Mouse (Mus musculus): ENCODE data around the gene Creb3l1.

Gene Creb3l1

GRCm38 (mm10) chr2:92034273-92034672, 10.0 kb upstream of the Creb3l1 start:
- DNase-seq (ENCODE audit: low spot score in 2 of 2), result no peak

DNA sequence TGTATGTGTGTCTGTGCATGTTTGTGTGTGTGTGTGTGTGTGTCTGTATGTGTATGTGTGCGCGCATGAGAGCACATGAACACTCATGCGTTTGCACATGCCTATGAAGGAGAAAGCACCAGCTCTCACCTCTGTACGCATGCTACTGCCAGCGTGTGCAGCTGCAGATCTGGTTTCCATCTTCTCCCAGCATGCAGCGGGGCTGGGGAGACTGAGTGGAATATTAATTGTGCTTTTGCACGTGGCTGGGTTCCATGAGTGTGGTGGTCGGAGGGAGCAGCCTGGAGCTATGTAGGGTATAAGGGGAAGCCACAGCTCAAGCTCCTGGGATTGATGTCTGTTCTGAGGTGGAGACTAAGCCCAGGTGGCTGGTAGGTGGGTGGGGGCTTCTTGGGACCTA, 6.3 kb upstream of the Creb3l1 start:
- no peak for DNase-seq (ENCODE audit: low spot score in 2 of 2)

DNA sequence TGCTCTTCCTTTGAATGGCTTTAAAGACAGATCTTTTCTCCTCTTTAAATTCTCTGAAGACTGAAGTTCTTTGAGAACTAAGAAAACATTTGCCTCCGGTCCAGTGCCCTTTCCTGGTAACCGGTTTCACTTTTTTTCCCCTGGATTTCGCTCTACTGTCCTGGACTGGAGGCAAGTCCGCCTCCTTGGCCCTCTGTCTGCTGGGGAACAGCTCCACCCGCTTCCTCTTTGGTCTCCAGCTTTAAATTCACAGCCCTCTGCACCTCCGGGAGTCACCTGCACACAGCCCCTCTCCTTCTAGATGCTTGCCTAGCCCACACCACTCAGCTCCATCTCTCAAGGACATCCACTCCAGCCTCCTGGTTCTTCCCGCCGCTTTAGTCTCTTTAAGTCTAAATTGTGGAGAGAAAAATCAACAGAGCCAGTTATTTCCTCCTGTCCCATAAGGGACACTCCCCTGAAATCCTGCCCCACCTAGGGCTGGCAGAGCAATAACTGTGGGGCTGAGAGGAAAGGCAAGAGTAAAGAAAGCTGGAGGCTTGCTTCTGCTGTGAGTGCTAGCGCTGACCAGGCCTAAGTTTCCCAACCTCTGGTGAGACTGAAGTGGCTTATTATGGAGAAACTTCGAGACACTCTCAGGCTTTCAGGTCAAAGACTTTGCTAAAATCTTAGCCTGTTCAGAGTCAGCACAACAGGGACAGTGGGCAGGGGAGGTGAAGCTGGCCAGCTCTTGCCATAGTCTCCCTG, 5.3 kb upstream of the Creb3l1 start:
- DNase-seq (ENCODE audit: low spot score in 2 of 2), result no peak

- DNase-seq (ENCODE audit: low spot score in 2 of 2), result no peak
These were observed 3.7 kb upstream of the Creb3l1 start for GRCm38 (mm10) chr2:92027811-92028590.

DNA sequence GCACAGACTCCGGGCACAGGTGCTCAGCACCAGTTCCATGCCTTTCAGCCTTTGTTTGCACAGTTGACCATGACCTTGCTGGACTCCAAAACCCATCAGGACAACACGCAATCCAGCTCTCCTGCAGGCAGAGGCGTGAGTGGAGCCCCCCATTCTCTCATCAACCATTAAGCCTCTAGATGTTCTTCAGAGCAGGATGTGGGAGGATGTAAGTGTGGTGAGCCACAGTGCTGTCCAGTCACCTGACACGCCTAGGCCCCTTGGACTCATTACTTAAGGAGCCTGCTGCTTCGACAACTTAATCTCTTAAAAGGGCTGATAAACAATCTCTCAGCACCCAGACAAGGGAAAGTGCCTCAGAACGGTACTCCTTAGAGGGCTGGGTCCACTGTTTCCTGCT, 1.7 kb upstream of the Creb3l1 start:
- no peak for DNase-seq (ENCODE audit: low spot score in 2 of 2)

DNA sequence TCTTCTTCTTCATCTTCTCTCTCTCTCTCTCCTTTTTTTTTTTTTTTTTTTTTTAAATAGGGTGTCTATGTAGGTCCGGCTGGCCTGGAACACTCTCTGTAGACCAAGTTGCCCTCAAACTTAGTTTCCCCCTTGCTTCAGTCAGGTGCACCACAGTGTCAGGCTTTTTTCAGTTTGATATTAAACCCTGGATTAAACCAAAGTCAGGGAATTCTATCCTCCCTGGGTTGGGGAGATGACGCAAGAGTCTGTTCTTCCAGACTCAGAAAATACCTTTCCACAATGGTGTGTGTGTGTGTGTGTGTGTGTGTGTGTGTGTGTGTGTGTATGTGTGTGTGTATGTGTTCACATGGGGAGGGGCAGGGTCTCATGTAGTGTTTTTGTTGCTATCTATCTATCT, 900 bp upstream of the Creb3l1 start:
- DNase-seq (ENCODE audit: low spot score in 2 of 2), result no peak

GRCm38 (mm10) chr2:92023362-92024273, 684 bp downstream of the Creb3l1 start:
- DNase-seq (ENCODE audit: low spot score in 2 of 2), result no peak

- no peak for DNase-seq (ENCODE audit: low spot score in 2 of 2)
These were observed 3.5 kb downstream of the Creb3l1 start for GRCm38 (mm10) chr2:92020676-92021265.

- no peak for DNase-seq (ENCODE audit: low spot score in 2 of 2)
These were observed 6.9 kb downstream of the Creb3l1 start for GRCm38 (mm10) chr2:92017440-92017839.

DNA sequence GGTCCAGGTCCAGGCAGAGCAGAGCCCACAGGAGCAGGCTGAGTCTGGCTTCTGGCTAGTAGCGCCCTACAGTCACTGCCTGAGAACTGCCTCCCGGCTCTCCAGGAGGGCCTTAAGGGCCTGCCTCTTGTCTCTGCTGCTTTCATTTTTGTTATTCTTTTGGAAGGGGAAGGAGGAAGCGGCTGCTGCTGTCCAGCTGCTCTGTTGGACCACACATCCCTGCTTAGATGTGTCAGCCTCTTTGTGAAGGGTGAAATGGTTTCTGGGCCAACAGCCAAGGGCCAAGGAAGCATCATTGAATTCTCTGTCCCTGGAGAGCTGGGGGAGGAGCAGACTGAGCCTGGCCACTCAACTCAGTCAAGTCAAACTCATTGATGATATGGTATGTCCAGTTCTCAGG, 7.3 kb downstream of the Creb3l1 start:
- no peak for DNase-seq (ENCODE audit: low spot score in 2 of 2)

- no peak for DNase-seq (ENCODE audit: low spot score in 2 of 2)
These were observed 9.4 kb downstream of the Creb3l1 start for GRCm38 (mm10) chr2:92014891-92015290.

GRCm38 (mm10) chr2:92014248-92014647, 10.1 kb downstream of the Creb3l1 start:
- DNase-seq (ENCODE audit: low spot score in 2 of 2), result no peak

GRCm38 (mm10) chr2:92012768-92013445, 11.4 kb downstream of the Creb3l1 start:
- no peak for DNase-seq (ENCODE audit: low spot score in 2 of 2)

- DNase-seq (ENCODE audit: low spot score in 2 of 2), result no peak
These were observed 12.6 kb downstream of the Creb3l1 start for GRCm38 (mm10) chr2:92011424-92012353.

DNA sequence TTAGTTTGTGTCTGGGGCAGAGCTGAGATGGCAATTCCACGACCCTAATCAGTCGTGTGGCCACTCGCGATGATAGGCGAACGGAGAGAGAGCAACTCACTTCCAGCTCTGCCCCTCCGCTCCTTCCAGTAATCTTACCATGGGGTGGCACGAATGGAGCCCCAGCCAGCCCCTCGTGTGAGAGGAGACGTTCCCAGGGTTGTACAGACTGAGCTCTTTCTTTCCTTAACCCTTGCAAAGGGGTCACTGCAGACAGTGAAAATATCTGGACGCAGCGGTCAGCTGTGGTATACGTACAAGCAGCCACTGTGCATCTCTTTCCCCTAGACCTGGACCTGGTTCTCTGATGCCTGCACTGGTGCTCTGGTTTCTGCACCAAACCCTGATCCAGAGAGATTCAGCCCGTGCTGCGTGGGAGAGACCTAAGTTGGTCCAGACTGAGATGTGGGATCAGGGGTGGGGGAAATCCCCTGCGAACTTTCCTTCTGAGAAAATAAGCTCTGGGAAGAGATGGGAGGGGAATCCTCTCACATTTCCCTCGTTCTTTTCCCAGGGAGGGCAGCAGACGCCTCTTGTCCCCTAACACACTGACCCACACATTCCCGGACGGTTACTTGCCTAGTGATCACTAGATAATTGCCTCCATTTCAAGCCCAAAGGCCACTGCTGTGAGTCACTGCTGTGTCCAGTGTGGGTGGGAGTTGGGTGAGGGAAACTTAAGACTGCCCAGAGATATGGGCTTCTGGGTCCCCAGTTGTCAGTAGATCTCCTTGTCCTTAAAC, 15.5 kb downstream of the Creb3l1 start:
- peak in 1 of 2 experiments; percentile 39 for DNase-seq (ENCODE audit: low spot score in 2 of 2)

- DNase-seq (ENCODE audit: low spot score in 2 of 2), result peak; percentile 98
These were observed 16.2 kb downstream of the Creb3l1 start for GRCm38 (mm10) chr2:92007933-92008622.

DNA sequence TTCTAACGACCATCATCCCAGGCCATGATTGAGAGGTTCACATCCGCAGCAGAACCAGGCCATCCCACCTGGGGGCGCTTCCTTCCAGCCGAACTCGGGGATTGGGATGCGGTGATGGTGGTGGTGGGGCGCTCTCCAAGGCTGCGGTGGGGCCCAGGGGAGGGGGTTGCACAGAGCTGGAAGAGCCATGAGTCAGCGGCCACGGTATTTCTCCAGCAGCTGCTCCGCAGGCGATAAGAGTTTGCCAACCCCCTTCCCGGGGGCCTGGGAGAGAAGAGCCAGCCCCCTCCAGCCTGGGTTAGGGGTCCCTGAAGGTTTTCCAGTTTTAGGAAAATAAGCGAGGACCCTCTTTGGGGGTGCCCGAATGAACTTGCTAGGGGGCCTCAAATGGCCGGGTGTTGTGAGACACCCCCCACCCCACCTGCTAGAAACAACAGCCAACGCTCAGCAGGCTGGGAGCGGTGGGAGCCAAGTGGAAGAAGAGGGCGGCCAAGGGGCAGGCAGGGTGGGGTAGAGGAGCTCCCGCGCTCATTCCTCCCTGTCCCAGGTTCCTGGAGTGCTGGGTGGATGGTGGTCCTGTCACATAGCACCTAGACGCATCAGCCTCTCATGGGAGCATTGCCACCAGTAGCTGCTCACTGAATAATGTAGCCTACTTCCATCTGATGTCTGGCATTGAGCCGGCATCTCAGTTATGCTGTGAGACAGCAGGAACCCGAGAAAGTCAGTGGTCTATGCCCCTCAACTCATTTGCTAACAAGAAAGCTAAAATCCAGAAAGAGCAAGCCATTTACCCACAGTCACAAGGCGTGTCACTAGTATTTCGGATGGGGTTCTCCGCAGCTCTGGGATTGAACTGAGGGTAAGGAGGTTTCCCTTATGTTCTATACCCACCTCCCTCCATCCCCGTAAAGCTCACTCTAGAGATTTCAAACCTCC, 17.1 kb downstream of the Creb3l1 start:
- DNase-seq (ENCODE audit: low spot score in 2 of 2), result peak; percentile 51 to 59

Measured in right cerebral cortex, adult 2 months (tissue).